Mouse (Mus musculus) mature B cell (primary cell): ENCODE results near the gene Treml1.

ENCODE experiments used
- in situ Hi-C: fragments of 300-500 bp; cut with MboI; formaldehyde crosslinking; loops from 2 replicates; pipeline ENCODE4 v1.14.3; 2019

The Treml1 gene

GRCm38 (mm10) chr17:48409380-48410298 lies 49.9 kb downstream of the Treml1 start, which contains the start of the genes Nfya and Oard1:
Gene Nfya, minus strand, starts transcription at chr17:48409906.
Gene Oard1, plus strand, starts transcription at chr17:48410014.
- in situ Hi-C loops = no loop called here

- in situ Hi-C loops = no loop called here
Observed at GRCm38 (mm10) chr17:48410299-48410785, 50.6 kb downstream of the Treml1 start.

DNA sequence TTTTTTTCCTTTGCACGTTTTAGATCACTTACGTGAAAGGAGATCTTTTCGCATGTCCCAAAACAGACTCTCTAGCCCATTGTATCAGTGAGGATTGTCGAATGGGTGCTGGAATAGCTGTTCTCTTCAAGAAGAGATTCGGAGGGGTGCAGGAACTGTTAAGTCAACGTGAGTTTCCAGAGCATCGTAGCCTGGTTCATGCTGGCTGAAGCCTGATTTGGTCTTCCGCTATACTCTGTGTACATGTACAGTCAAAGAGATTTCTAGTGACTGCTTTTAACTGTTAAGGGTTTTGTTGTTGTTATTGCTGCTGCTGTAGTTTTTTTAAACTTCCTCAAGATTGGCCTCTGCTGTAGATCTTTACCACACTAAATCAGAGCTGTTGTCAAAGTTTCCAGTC lies 51.5 kb downstream of the Treml1 start:
- in situ Hi-C loops = no loop called here

- in situ Hi-C loops = loop anchor here (5.0 kb wide), 1 partner anchor 186 kb away; no protein-coding TSS in a partner anchor
Observed at GRCm38 (mm10) chr17:48416011-48416410, 56.3 kb downstream of the Treml1 start.
